Mouse (Mus musculus) 3T3-L1 (cell line): ENCODE data around the gene Pcdh15.

ENCODE experiments used
- DNase-seq: peaks from one replicate; pipeline ENCODE4 v3.0.0-alpha.2; 2015; ENCODE audit warnings: low read depth, low spot score

The Pcdh15 gene

GRCm38 (mm10) chr10:74555326-74555725 is 1456.2 kb downstream of the Pcdh15 start:
- no peak for DNase-seq

DNA sequence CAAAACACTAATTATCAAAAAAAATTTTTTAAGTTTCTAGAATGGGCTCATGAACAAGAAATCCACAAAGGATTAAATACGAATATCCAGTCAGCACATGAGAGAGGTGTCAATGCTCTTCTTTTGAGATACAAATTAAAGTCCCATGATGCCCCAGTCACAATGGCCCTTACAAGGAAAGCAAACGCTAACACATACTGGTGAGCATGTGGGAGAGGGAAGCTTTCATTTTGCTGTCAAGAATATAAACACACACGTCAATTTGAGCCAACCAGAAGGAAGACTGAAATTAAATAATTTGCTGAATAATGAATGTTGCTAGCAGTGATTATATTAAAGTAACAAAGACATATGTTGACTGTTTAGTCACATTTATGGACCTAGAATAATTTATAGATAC is 1470.5 kb downstream of the Pcdh15 start:
- no peak for DNase-seq

DNA sequence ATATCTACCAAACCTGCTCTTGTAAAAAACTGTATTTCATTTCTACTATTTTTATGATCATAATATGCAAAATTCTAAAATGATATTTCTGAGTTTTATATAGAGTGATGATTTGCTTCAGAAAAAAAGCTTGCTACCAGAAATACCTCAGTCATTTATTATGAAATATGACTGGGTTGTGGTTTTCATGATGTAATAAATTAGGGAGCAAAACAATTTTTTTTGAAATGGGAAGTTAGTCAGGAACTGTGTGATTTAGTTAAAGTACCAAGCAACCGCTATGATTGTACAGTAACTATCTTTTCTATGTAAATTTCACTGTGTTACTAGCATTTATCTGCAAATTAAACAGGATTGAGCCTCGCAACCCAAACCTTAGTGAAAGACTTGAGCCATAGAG is 1480.8 kb downstream of the Pcdh15 start:
- no peak for DNase-seq

- DNase-seq, result no peak
These were observed 1492.7 kb downstream of the Pcdh15 start for GRCm38 (mm10) chr10:74591799-74592198.

GRCm38 (mm10) chr10:74607683-74608082 is 1508.5 kb downstream of the Pcdh15 start:
- no peak for DNase-seq

DNA sequence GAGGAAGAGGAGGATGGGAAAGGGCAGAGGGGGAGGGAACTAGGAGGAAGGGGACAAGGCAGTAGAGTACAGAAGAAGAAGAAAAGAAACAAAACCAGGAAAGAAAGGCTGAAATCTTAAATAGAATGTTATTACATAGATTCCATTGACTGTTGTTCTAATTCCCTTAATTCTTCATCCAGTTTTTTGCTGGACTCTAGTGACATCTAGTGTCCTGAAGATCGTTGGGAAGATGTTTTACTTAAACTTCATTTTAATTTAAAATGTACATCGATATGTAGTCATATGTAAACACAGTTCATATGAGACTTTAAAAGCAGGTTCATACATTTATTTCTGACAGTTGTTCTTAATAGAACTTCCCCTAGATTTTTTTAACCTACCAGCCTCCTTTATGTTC is 1522.7 kb downstream of the Pcdh15 start:
- DNase-seq, result peak; percentile 70

DNA sequence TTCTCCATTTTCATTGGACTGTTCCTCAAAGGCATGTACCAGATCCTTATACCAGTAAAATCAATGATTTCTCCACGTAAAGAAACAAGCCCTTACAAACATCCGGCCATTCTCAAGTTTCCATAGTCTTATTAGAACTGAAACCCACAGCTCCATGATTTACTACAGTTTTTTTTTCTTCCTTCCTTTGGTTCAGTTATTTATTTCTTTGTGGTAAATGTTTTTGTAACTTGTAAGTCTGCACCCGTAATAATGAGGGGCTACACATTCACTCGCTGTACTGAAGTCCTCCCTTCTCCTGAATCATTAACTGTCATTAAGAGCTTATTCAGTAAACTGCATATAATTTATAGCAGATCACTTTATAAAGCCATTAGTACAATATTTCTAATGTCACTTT is 1526.6 kb downstream of the Pcdh15 start:
- no peak for DNase-seq

- no peak for DNase-seq
These were observed 1527.5 kb downstream of the Pcdh15 start for GRCm38 (mm10) chr10:74626596-74626995.

DNA sequence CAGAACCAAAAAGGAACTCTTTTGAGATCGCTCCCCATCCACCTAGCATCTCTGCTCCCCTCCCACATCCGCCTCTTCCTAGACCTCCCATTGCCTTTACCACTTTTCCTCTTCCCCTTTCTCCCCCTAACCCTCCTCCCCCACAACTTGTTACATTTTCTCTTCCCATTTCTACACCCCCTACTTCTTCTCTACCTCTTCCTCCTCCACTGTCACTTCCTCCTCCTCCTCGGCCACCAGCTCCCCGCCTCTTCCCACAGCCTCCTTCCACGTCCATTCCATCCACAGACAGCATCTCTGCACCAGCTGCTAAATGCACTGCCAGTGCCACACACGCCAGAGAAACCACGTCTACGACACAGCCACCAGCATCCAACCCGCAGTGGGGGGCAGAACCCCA is 1532.2 kb downstream of the Pcdh15 start:
- no peak for DNase-seq

DNA sequence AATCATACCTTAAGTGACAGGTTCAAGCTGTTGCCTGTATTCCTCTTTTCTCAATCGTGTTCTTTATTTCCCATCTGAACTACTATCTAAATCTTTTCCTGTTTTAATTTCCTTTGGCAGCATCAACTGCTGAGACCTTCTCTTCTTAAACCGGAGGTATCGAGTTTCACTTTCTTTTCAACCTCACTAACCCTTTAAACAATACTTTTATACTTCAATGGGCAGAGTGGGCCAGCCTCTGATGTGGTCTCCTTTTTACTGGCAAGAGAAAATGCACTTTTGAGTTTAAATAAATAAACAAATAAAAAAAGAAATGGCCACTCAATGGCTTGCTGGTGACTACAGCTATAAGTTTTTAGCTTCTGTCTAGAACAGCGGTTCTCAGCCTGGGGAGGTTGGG is 1537.9 kb downstream of the Pcdh15 start:
- no peak for DNase-seq

GRCm38 (mm10) chr10:74642125-74642524 is 1543.0 kb downstream of the Pcdh15 start:
- DNase-seq, result peak; percentile 25

DNA sequence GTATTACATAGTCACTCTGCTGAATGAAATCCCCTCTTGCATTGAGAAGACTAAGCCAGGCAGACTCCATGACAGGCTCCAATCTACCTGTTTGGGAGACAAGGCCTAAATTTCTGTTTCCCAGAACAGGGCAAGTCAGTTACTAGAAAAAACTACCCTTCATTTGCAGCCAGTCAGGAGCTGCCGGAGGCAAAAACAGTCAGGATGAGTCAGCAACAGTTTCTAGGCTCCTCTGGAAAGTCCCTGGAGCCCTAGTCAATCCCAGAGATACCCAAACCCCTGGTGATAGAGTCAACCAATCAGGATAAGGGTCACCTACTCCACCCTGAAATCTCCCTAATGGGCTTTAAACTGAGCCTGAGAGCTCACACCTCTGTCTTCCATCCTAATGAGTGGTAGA is 1564.0 kb downstream of the Pcdh15 start:
- DNase-seq, result peak; percentile 91

- peak; percentile 89 for DNase-seq
These were observed 1580.9 kb downstream of the Pcdh15 start for GRCm38 (mm10) chr10:74680016-74680491.

GRCm38 (mm10) chr10:74680559-74680958 is 1581.4 kb downstream of the Pcdh15 start:
- peak; percentile 92 for DNase-seq
